Mouse (Mus musculus): ENCODE measurements around the gene Idi1.
"Not testable (repeated sequence)": the region's sequence is repeated elsewhere in the genome, so short reads cannot be mapped to it uniquely, and the experiment has no call there.

The Idi1 gene

GRCm38 (mm10) chr13:8885445-8886184 is at the start of gene Idi1:
TSS of gene Idi1 (plus strand) at chr13:8885501.
- ATAC-seq (ENCODE audit: insufficient number of reproducible peaks, low FRiP score, low TSS enrichment): peak; percentile 98

- ATAC-seq (ENCODE audit: insufficient number of reproducible peaks, low FRiP score, low TSS enrichment): no peak
Measured at GRCm38 (mm10) chr13:8838394-8838793, 46.9 kb upstream of the Idi1 start.

GRCm38 (mm10) chr13:8839111-8839510 is 46.2 kb upstream of the Idi1 start:
- no peak for ATAC-seq (ENCODE audit: insufficient number of reproducible peaks, low FRiP score, low TSS enrichment)

- no peak for ATAC-seq (ENCODE audit: insufficient number of reproducible peaks, low FRiP score, low TSS enrichment)
Measured at GRCm38 (mm10) chr13:8839937-8840336, 45.4 kb upstream of the Idi1 start.

DNA sequence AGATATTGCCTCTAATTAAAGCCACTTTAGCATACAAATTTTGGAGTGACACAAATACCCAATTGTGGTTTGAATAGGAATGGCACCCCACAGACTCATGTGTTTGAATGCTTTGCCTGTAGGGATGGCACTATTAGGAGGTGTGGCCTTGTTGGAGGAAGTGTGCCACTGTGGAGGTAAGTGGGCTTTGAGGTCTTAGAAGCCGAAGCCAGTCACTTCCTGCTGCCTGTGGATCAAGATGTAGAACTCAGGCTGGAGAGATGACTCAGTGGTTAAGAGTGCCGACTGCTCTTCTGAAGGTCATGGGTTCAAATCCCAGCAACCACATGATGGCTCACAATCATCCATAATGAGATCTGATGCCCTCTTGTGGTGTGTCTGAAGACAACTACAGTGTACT is 44.4 kb upstream of the Idi1 start:
- ATAC-seq (ENCODE audit: insufficient number of reproducible peaks, low FRiP score, low TSS enrichment): no peak

DNA sequence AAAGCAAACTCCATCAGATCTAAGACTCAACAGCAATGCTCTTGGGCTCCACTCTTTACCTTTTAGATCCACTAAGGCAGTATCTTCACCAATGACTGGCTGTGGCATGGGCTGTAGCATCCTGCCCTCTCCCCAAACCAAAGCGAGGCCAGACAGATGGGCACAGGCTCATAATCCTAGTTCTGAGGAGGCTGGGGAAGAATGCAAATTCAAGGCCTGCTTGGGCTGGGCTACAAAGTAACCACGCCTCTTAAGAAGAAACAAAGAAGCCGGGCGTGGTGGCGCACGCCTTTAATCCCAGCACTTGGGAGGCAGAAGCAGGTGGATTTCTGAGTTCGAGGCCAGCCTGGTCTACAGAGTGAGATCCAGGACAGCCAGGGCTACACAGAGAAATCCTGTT is 43.5 kb upstream of the Idi1 start:
- ATAC-seq (ENCODE audit: insufficient number of reproducible peaks, low FRiP score, low TSS enrichment): not testable (repeated sequence)

- ATAC-seq (ENCODE audit: insufficient number of reproducible peaks, low FRiP score, low TSS enrichment): no peak
Measured at GRCm38 (mm10) chr13:8842273-8842672, 43.0 kb upstream of the Idi1 start.

- ATAC-seq (ENCODE audit: insufficient number of reproducible peaks, low FRiP score, low TSS enrichment): no peak
Measured at GRCm38 (mm10) chr13:8847702-8848101, 37.6 kb upstream of the Idi1 start.

GRCm38 (mm10) chr13:8849311-8849710 is 36.0 kb upstream of the Idi1 start:
- ATAC-seq (ENCODE audit: insufficient number of reproducible peaks, low FRiP score, low TSS enrichment): no peak

- no peak for ATAC-seq (ENCODE audit: insufficient number of reproducible peaks, low FRiP score, low TSS enrichment)
Measured at GRCm38 (mm10) chr13:8853424-8853823, 31.9 kb upstream of the Idi1 start.

GRCm38 (mm10) chr13:8854769-8855168 is 30.5 kb upstream of the Idi1 start:
- ATAC-seq (ENCODE audit: insufficient number of reproducible peaks, low FRiP score, low TSS enrichment): no peak

DNA sequence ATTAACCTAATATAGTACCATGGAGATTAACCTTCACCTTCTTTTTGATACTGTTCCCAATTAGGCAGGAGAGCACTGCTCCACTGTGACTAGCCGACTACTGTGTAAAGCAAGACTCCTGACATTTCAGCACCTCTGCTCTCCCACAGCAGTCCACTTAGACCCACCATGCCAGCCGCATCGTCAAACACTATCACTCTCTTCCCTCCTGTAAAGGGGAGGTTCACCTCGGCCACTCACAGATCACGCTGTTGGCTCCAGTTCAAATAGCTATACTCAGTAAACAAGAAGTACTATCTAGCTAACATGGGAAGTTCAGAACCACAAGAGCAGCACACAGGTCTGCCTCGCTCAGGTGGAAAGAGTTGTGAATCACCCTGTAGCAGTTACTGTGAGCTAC is 26.8 kb upstream of the Idi1 start:
- no peak for ATAC-seq (ENCODE audit: insufficient number of reproducible peaks, low FRiP score, low TSS enrichment)

- ATAC-seq (ENCODE audit: insufficient number of reproducible peaks, low FRiP score, low TSS enrichment): no peak
Measured at GRCm38 (mm10) chr13:8860861-8861260, 24.4 kb upstream of the Idi1 start.

DNA sequence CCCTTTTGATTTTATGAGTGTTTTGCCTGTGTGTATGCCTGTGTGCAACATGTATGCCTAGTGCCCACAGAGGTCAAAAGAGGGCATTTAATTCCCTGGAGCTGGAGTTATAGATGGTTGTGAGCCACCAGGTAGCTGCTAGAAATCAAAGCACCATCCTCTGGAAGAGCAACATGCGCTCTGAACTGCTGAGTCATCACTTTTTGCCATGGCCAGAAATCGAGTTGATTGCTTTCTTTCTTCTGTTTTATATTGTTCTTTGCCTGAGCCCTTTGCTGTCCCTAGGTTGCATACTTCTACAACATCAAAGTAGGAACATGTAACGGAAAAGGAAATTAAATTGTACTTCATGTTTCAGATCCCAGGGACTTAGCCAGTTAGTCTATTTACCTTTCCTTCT is 20.3 kb upstream of the Idi1 start:
- no peak for ATAC-seq (ENCODE audit: insufficient number of reproducible peaks, low FRiP score, low TSS enrichment)

DNA sequence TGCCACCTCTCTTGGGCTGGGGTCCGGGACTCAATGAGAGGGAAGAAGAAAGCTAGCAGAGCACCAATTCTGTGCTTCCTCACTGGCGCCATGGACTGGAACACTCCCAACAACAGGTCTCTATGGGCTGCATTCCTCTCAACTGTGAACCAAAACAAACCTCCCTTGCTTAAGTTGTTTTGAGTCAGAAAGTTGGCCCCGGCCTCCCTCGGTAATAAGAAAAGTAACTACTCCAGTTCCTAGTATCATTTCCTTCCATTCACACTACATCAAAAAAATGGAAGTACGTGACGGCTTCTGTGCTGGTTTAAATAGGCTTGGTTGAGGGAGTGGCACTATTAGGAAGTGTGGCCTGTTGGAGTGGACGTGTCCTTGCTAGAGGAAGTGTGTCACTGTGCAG is 18.7 kb upstream of the Idi1 start:
- no peak for ATAC-seq (ENCODE audit: insufficient number of reproducible peaks, low FRiP score, low TSS enrichment)

GRCm38 (mm10) chr13:8869578-8870157 is 15.6 kb upstream of the Idi1 start:
- no peak for ATAC-seq (ENCODE audit: insufficient number of reproducible peaks, low FRiP score, low TSS enrichment)

DNA sequence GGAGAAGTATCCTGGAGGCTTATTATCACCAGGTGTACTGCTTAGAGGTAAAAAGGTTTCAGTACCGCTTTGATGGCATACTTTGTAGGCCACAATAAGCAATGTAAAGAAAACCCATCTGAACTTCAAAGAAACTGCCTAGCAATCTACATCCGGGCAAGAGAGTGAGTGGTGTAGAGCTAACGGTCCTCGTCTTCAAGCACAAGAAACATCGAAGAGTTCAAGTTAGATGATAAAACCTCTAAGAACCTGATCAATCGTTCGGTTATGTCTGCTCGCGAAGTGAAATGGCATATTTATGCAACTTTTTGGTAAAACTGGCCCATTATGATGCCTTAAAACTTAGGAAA is 15.2 kb upstream of the Idi1 start:
- no peak for ATAC-seq (ENCODE audit: insufficient number of reproducible peaks, low FRiP score, low TSS enrichment)

DNA sequence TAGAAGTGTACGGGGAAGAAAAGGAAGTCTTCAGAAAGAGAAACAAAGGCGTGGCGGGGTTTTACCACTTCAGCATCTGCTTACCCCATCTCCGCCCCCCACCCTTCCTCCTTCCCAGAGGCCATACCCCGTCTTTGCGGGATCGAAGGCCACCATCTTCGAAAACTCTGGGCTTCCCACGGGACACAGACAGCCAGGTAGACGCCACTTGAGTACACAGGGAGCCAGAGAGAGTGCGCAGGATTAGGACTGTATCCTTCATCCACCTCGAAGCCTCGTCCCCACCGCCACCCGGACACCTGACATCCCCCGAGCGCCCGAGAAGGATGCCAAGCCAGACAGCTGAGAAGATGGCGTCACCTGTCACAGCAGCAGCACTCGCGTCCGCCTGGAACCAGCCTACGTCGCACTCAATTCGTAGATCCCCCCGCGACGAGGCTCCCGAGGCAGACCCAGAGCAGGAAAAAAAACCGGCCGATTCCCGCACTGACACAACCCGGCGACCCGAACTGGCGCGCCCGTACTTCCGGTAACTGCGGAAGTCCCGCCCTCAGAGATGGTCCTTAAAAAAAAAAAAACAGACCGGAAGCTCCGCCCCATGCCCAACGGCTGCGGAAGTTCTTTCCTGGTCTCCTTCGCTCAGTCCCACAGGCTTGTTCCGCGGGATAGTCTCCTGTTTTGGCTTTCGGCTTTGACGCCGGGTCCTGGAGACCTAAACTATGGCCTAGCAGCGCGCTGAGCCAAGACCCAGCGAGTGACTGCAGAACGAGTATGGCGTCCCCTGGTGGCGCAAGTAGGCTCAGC is 14.6 kb upstream of the Idi1 start:
- ATAC-seq (ENCODE audit: insufficient number of reproducible peaks, low FRiP score, low TSS enrichment): peak; percentile 89

DNA sequence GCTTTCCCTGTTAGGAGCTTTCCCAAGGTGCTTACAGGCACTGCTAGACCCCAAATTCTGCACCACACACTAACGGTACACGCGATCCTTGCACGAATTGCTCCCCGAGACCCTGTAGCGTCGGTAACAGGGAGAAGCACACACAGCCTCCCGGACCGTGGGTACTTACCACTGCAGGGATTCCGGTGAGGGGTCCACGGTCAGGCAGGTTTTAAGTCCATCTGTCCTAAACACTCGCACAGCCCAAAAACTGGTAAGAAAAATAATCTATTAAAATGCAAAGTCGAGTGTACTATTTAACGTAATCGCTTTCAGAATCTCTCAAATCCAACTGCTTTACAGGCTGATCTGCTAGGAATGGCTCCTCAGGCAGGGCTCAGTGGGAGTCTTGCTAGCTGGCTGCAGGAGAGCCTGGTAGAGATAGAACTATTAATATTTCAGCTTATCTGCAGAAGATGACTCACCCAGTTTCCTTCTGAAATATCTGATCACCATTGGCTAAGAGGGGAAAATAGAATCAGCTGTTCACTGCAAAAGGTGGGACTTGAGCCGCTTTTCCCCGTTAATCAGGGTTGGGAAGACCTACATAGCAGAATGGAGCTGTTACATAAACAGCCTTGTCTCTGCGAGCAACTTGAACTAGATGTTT is 13.9 kb upstream of the Idi1 start, which contains the start of gene Wdr37:
Gene Wdr37 (minus strand): TSS at position 596 of the 649 bp plus-strand sequence.
- peak; percentile 69 for ATAC-seq (ENCODE audit: insufficient number of reproducible peaks, low FRiP score, low TSS enrichment)

- ATAC-seq (ENCODE audit: insufficient number of reproducible peaks, low FRiP score, low TSS enrichment): no peak
Measured at GRCm38 (mm10) chr13:8873776-8874175, 11.5 kb upstream of the Idi1 start.

GRCm38 (mm10) chr13:8881611-8882010 is 3.7 kb upstream of the Idi1 start:
- ATAC-seq (ENCODE audit: insufficient number of reproducible peaks, low FRiP score, low TSS enrichment): no peak

Data from cerebellum, adult (tissue).